Mouse (Mus musculus) kidney, postnatal 25 days (tissue): Measurements from ENCODE around the gene Mob1b.
"Not testable (repeated sequence)": the region's sequence is repeated elsewhere in the genome, so short reads cannot be mapped to it uniquely, and the experiment has no call there.

ENCODE experiments used
- DNase-seq, 2 experiments: peaks; one replicate each; pipeline ENCODE4 v3.0.0; 2021; ENCODE audit warnings: mixed read lengths in 2 of 2

Gene Mob1b

GRCm38 (mm10) chr5:88702041-88702440, 18.6 kb upstream of the Mob1b start:
- peak; percentile 56 to 77 for DNase-seq

GRCm38 (mm10) chr5:88703551-88703950, 17.1 kb upstream of the Mob1b start:
- no peak for DNase-seq

- DNase-seq = no peak
These were observed 9.5 kb upstream of the Mob1b start for GRCm38 (mm10) chr5:88711128-88711527.

- DNase-seq = no peak
These were observed 8.9 kb upstream of the Mob1b start for GRCm38 (mm10) chr5:88711618-88712224.

- no peak for DNase-seq
These were observed 8.3 kb upstream of the Mob1b start for GRCm38 (mm10) chr5:88712328-88712727.

- no peak for DNase-seq
These were observed 3.7 kb upstream of the Mob1b start for GRCm38 (mm10) chr5:88716983-88717382.

GRCm38 (mm10) chr5:88721003-88721475, 384 bp downstream of the Mob1b start:
- DNase-seq = no peak

- peak; percentile 57 to 77 for DNase-seq
These were observed 1.0 kb downstream of the Mob1b start for GRCm38 (mm10) chr5:88721565-88722212.

GRCm38 (mm10) chr5:88722213-88722600, 1.6 kb downstream of the Mob1b start:
- peak; percentile 49 for DNase-seq

- DNase-seq = no peak
These were observed 3.4 kb downstream of the Mob1b start for GRCm38 (mm10) chr5:88724030-88724429.

- no peak for DNase-seq
These were observed 7.0 kb downstream of the Mob1b start for GRCm38 (mm10) chr5:88727593-88728144.

GRCm38 (mm10) chr5:88734786-88735185, 14.1 kb downstream of the Mob1b start:
- DNase-seq = peak in 1 of 2 experiments; percentile 40

- DNase-seq = not testable (repeated sequence)
These were observed 20.4 kb downstream of the Mob1b start for GRCm38 (mm10) chr5:88741065-88741464.

- DNase-seq = no peak
These were observed 27.1 kb downstream of the Mob1b start for GRCm38 (mm10) chr5:88747774-88748173.

- no peak for DNase-seq
These were observed 32.5 kb downstream of the Mob1b start for GRCm38 (mm10) chr5:88753199-88753598.

- no peak for DNase-seq
These were observed 42.0 kb downstream of the Mob1b start for GRCm38 (mm10) chr5:88762611-88763010.

- peak in 1 of 2 experiments; percentile 100 for DNase-seq
These were observed 43.9 kb downstream of the Mob1b start for GRCm38 (mm10) chr5:88764430-88764986.

GRCm38 (mm10) chr5:88764987-88765481, 44.4 kb downstream of the Mob1b start, which contains the start of gene Dck:
Gene Dck (plus strand): TSS chr5:88764996.
- peak in 1 of 2 experiments; percentile 100 for DNase-seq

- DNase-seq = no peak
These were observed 44.9 kb downstream of the Mob1b start for GRCm38 (mm10) chr5:88765587-88765986.

GRCm38 (mm10) chr5:88766121-88766520, 45.5 kb downstream of the Mob1b start:
- no peak for DNase-seq

GRCm38 (mm10) chr5:88766863-88767262, 46.2 kb downstream of the Mob1b start:
- DNase-seq = no peak

GRCm38 (mm10) chr5:88768201-88768600, 47.5 kb downstream of the Mob1b start:
- DNase-seq = no peak

GRCm38 (mm10) chr5:88782072-88782765, 61.6 kb downstream of the Mob1b start:
- DNase-seq = no peak
